Mouse (Mus musculus): ENCODE results near the gene Zfhx3. TPM values are rescaled to one million over a fixed set of nuclear protein-coding genes. Genes with fewer than 3 reads are reported as not detected.
A peak's percentile ranks its signal among the peaks of the same experiment; 100 is the strongest.

Zfhx3 gene
- polyA plus RNA-seq, 1 experiment from 2014 or later: 6.2 TPM

DNA sequence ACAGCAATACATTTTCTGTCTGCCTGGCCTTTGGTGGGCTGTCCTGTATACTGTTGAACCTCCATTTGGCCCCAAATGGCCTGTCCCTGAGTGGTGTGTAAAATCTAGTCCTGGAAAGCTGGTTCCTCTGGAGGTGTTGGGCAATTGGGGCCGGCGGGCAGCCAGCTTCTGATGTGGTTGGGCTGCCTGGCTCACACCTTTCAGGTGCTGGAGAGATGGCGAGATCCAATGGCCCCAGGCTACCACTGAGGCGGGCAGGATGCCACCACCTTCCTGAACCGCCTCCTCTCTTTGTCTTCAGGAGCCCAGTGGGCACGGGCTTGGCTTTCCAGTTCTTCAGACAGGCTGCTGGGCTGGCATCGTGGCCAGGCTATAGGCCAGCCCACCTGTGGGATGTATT, 803.1 kb downstream of the Zfhx3 start:
- H3K4me1 ChIP-seq: peaks cover 61% of the 10 kb centered on the region
- peaks cover 5% of the 10 kb centered on the region; the same call in 1 of the 2 replicates for H3K36me3 ChIP-seq
- no peak overlapping the region for H3K4me3 ChIP-seq
- H3K27me3 ChIP-seq (replicated peaks): no peaks in the 10 kb centered on the region
- WGBS: 85% methylated on average over 7 of the region's 7 CpGs
- H3K4me2 ChIP-seq: no peak overlapping the region
- H3K9me3 ChIP-seq: no peaks in the 10 kb centered on the region
- no peak for ATAC-seq (ENCODE audit: extremely low read depth, insufficient number of reproducible peaks, low FRiP score, low TSS enrichment)
- no peak overlapping the region for H3K27ac ChIP-seq (replicated peaks)
- no peak overlapping the region for H3K9ac ChIP-seq

DNA sequence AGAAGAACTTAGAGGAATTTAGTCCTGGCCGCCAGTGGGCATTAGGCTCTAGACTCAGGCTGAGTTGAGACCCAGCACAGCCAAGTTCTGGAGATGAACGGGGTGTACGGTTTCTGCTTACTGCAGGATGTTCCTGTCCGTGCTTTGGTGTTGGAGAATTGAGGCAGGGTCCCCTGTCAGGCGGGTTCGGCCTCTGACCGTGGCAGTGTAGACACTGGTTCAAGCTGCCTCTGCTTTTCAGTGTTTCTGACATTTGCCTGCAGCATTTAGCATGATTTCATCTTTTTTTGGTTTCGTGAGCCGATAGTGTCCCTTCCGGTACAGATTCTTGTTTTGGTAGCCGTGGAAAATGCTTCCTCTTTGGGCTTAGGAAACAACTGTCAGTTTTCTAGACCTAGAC, 805.7 kb downstream of the Zfhx3 start:
- peaks cover 54% of the 10 kb centered on the region for H3K4me1 ChIP-seq
- H3K27me3 ChIP-seq (replicated peaks): no peaks in the 10 kb centered on the region
- no peaks in the 10 kb centered on the region for H3K9me3 ChIP-seq
- H3K27ac ChIP-seq (replicated peaks): peak overlapping the region; percentile 57; the same call in 1 of the 2 replicates
- H3K4me3 ChIP-seq: no peak overlapping the region
- 57% methylated on average over 11 of the region's 11 CpGs for WGBS
- ATAC-seq (ENCODE audit: extremely low read depth, insufficient number of reproducible peaks, low FRiP score, low TSS enrichment): no peak
- H3K36me3 ChIP-seq: no peaks in the 10 kb centered on the region
- 0 out of 2 replicates have a peak overlapping the region, but pooled peaks have one; percentile 20 for H3K4me2 ChIP-seq
- H3K9ac ChIP-seq: no peak overlapping the region

DNA sequence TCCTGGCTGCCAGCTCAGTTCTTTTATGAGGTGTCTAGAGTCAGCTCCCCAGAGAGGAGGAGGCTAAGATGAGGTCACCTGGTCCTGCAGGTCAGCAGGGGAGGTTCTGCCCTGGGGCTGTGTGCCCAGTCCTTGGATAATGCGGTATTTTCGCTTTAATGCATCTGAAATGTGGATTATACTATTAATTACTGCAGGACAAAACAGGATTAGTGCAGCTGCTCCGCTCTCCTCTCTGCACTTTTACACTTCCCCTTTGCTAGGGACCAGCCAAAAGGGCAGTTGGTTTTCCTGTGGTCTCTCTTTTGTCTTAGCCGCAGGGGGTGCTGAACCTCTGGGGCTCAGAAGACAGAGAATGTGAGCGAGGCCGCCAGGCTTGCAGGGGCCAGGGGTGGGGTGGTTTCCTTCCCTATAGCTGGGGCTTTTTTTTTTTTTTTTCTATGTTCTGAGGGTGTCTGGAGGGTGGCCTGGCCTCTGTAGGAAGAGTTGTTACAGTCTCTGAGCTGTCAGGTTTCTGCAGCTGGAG, 806.5 kb downstream of the Zfhx3 start:
- peaks cover 46% of the 10 kb centered on the region for H3K4me1 ChIP-seq
- peak overlapping the region; percentile 67 for H3K9ac ChIP-seq
- no peak for ATAC-seq (ENCODE audit: extremely low read depth, insufficient number of reproducible peaks, low FRiP score, low TSS enrichment)
- H3K4me3 ChIP-seq: no peak overlapping the region
- H3K9me3 ChIP-seq: no peaks in the 10 kb centered on the region
- H3K27me3 ChIP-seq (replicated peaks): no peaks in the 10 kb centered on the region
- peak overlapping the region; percentile 57 for H3K27ac ChIP-seq (replicated peaks)
- no peaks in the 10 kb centered on the region for H3K36me3 ChIP-seq
- 23% methylated on average over 6 of the region's 6 CpGs for WGBS
- peak overlapping the region; percentile 38 for H3K4me2 ChIP-seq

DNA sequence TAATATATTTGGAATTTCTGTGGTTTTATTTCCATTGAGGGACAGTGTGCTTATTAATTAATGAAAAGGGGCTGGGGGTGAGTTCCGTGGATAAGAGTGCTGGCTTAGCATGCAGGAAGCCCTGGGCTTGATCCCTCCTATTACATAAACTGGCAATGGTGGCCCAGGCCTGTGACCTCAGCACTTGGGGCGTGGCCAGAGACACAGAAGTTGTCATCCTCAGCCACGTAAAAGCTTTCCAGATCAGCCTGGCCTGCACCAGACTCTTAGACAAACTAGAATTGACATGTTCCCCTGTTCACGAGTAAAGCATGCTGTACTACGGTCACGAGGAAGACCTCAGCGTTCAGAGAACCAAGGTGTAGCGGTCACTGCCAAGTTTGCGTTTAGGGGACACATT, 808.4 kb downstream of the Zfhx3 start:
- no peaks in the 10 kb centered on the region for H3K9me3 ChIP-seq
- no peak for ATAC-seq (ENCODE audit: extremely low read depth, insufficient number of reproducible peaks, low FRiP score, low TSS enrichment)
- no peaks in the 10 kb centered on the region for H3K27me3 ChIP-seq (replicated peaks)
- no peak overlapping the region for H3K27ac ChIP-seq (replicated peaks)
- no peak overlapping the region for H3K9ac ChIP-seq
- 81% methylated on average over 9 of the region's 9 CpGs for WGBS
- no peak overlapping the region for H3K4me2 ChIP-seq
- H3K36me3 ChIP-seq: no peaks in the 10 kb centered on the region
- peaks cover 48% of the 10 kb centered on the region for H3K4me1 ChIP-seq
- H3K4me3 ChIP-seq: no peak overlapping the region

DNA sequence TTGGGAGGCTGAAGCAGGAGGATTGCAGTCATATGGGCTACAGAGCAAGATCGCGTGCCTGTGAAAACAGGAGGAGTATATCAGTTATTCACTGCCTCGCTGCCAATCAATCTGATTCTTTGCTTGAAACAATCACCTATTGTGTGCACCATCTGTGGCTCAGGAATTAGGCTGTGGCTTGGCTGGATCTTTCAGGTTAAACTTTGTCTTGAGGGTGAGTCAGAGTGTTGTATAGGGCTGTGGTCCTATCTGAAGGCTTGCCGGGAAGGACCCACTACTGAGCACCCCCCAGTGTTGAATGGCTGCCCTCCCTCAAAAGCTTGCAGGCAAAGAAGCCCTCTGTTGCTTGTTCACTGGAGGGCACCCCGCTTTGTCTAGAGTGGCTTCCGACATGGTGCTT, 812.1 kb downstream of the Zfhx3 start:
- no peak for ATAC-seq (ENCODE audit: extremely low read depth, insufficient number of reproducible peaks, low FRiP score, low TSS enrichment)
- Histone ChIP-seq H3K27me3 (replicated peaks) (no peaks in the 10 kb centered on the region), H3K4me1 (peaks cover 30% of the 10 kb centered on the region), H3K4me2 (no peak overlapping the region), H3K9me3 (no peaks in the 10 kb centered on the region), H3K4me3 (no peak overlapping the region), H3K27ac (replicated peaks) (no peak overlapping the region), H3K9ac (no peak overlapping the region), H3K36me3 (no peaks in the 10 kb centered on the region)
- 83% methylated on average over 6 of the region's 6 CpGs for WGBS

DNA sequence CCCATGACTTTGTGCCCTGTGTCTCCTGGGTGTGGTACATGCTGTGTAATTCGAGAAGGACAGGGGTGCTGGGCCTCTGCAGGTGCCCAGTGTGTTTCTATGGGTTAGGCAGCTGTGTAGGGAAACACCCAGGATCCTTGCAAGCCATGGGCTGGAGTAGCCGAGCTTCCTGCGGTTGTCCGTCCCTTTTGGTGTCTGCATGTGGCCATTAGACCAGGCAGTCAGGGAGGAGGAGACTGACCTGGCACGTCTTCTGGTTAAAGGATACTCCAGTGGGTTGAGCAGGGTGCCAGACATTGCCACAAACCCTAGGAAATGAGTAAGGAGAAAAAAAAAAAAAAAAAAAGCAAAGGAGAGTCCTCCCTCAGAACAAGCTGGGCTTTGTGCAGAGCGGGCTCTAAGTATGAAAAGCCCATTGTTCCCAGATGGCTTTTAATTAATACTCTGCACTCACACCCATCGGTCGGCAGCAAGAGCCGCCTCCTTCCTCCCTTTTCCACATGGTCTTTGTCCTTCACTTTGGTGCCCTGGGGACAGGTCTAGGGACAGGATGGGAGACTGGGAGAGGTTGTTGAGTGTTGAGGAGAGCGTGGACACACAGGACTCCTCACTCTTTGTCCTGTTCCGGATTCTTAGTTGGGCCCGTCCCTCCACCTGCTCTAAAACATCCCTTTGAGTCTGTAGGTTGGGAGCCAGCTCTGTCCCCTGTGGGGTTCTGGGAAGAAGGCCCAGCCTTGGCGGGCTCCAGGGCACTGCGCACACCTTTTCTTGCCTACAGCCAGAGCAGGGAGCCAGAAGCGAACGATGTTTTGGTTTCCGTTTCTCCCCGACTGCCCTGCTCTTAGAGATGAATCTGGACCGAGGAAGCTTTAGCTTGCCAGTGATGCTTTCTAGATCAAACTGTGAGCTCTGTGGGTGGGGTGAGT, 813.2 kb downstream of the Zfhx3 start:
- WGBS: 68% methylated on average over 19 of the region's 19 CpGs
- Histone ChIP-seq H3K4me1 (peaks cover 32% of the 10 kb centered on the region), H3K4me2 (no peak overlapping the region), H3K9ac (no peak overlapping the region), H3K27ac (replicated peaks) (0 out of 2 replicates have a peak overlapping the region, but pooled peaks have one; percentile 2), H3K27me3 (replicated peaks) (no peaks in the 10 kb centered on the region), H3K36me3 (no peaks in the 10 kb centered on the region), H3K9me3 (no peaks in the 10 kb centered on the region), H3K4me3 (no peak overlapping the region)
- no peak for ATAC-seq (ENCODE audit: extremely low read depth, insufficient number of reproducible peaks, low FRiP score, low TSS enrichment)

DNA sequence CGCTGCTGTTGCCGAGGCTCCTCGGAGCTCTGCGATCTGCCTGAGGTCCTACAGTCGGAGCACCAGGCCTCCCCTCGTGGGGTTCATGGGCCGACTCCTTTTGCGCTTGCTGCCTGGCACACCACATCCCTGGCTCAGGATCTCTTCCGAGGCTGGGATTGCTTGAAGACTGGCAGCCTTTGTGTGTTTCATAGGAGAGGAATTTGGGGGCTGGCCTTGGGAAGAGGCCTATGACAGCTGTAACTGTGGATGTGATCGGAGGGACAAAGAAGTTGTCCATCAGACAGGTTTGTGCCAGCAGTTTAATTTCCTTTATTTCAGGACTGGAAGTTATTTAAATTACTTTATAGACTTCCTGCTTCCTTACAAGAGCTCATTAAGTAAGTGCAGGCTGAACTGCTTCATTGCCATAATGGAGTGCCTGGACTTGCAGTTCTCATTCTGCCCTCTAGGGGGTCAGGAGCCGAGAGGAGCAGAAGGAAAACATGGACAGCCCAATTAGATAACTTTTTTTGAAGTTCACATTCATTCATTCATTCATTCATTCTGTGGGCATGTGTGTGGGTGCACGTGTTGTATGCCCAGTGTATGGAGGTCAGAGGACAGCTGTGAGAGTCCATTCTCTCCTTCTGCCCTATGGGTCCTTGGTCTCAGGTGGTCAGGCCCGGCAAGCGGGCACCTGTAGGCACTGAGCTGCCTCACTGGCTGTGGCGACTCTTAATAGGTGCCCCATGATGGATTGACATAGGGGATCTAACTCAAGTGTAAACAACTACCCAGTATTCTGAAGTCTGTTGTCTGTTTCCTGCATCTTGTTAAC, 817.3 kb downstream of the Zfhx3 start:
- peak overlapping the region; percentile 59 for H3K27ac ChIP-seq (replicated peaks)
- no peak overlapping the region for H3K9ac ChIP-seq

DNA sequence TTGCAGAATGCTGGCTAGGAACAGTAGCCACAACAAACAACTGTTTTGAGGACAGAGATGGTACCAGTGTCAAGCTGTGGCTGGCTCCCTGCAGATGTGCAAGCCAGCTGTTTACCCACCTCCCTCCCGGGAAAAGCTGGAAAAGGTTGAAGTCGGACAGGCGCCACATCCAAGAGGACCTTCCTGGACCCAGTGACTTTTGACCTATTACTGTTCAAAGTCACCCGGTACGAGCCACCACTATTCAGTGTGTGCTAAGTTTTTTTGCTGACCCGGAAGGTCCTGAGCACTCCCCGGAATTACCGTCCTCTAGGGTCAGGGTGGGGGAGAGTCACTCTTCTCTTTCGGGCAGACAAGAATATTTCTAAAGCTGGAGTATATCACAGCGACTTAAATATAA, 818.3 kb downstream of the Zfhx3 start:
- Histone ChIP-seq H3K27ac (replicated peaks) (no peak overlapping the region), H3K4me2 (no peak overlapping the region), H3K36me3 (no peaks in the 10 kb centered on the region), H3K4me3 (no peak overlapping the region), H3K4me1 (peaks cover 62% of the 10 kb centered on the region), H3K9ac (no peak overlapping the region), H3K27me3 (replicated peaks) (no peaks in the 10 kb centered on the region), H3K9me3 (no peaks in the 10 kb centered on the region)
- no peak for ATAC-seq (ENCODE audit: extremely low read depth, insufficient number of reproducible peaks, low FRiP score, low TSS enrichment)
- WGBS: 69% methylated on average over 10 of the region's 10 CpGs

More for the DNA sequence above, 817.3 kb downstream of the Zfhx3 start:
- H3K27me3 ChIP-seq (replicated peaks): no peaks in the 10 kb centered on the region
- no peak overlapping the region for H3K4me3 ChIP-seq
- WGBS: 59% methylated on average over 15 of the region's 15 CpGs
- no peaks in the 10 kb centered on the region for H3K9me3 ChIP-seq
- H3K4me1 ChIP-seq: peaks cover 62% of the 10 kb centered on the region
- H3K4me2 ChIP-seq: no peak overlapping the region
- ATAC-seq (ENCODE audit: extremely low read depth, insufficient number of reproducible peaks, low FRiP score, low TSS enrichment): no peak
- H3K36me3 ChIP-seq: no peaks in the 10 kb centered on the region

DNA sequence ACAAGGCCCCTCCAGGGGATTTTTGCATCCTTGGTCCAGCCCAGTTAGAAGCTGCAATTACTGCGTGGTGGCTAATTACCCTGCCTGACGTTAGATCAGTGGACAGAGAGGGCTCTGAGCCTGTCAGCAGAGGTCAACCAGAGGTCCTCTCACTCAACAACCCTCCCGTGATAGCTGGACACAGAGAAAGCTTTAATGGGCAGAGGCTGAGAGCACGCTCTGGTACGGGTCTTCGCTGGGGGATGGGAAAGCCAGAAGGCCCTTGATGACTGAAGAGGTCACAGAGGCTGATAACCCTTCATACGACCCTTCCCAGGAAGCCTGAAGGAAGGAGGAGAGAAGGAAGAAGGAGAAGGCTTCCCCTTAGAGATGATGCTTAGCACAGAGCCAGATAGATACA, 820.1 kb downstream of the Zfhx3 start:
- no peak overlapping the region for H3K27ac ChIP-seq (replicated peaks)
- no peak overlapping the region for H3K4me3 ChIP-seq
- peaks cover 69% of the 10 kb centered on the region for H3K4me1 ChIP-seq
- peak overlapping the region; percentile 24; the same call in 1 of the 2 replicates for H3K9ac ChIP-seq
- no peaks in the 10 kb centered on the region for H3K36me3 ChIP-seq
- no peak for ATAC-seq (ENCODE audit: extremely low read depth, insufficient number of reproducible peaks, low FRiP score, low TSS enrichment)
- WGBS: 13% methylated on average over 7 of the region's 7 CpGs
- no peaks in the 10 kb centered on the region for H3K27me3 ChIP-seq (replicated peaks)
- H3K4me2 ChIP-seq: no peak overlapping the region; the same call in 1 of the 2 replicates
- no peaks in the 10 kb centered on the region for H3K9me3 ChIP-seq

DNA sequence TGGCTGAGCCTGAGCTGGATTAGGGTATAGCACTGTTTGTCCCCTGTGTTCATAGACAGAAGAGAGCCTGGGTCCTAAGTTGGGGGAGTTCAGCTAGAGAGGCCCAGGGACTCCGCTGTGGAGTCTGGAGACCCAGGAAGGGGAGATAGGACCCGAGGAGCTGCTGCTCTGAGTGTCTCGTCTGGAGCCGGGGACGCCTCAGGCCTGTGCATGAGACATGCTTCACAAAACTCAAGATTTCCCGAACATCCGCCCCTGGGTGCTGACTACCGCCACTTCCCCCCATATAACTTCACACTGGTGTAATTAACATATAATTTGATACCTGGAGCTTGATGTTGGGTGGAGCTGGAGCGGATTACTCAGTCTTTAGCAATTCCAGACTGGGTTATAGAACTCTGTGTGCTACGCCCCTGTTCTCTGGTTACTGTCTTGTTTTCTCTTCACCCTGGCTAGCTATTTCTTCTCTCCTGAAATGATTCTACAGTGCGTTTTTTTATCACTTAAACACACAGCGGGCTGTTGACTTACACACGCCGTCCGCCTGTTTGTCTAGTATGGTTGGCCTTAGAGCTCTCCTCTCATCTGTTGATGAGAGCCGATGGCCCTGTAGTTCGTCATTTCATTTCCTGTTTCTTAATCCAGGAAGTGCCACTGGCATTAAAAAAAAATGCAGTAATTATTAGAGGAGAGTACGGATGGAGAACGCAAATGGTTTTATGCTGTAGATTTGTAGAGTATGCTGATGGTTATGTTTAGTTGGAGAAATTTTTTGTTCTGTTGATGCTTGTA, 822.2 kb downstream of the Zfhx3 start:
- H3K4me1 ChIP-seq: peaks cover 62% of the 10 kb centered on the region
- 0 out of 2 replicates have a peak overlapping the region, but pooled peaks have one; percentile 23 for H3K4me2 ChIP-seq
- no peaks in the 10 kb centered on the region for H3K36me3 ChIP-seq
- H3K27me3 ChIP-seq (replicated peaks): no peaks in the 10 kb centered on the region
- peak overlapping the region; percentile 21 for H3K9ac ChIP-seq
- no peak overlapping the region for H3K4me3 ChIP-seq
- ATAC-seq (ENCODE audit: extremely low read depth, insufficient number of reproducible peaks, low FRiP score, low TSS enrichment): no peak
- 50% methylated on average over 19 of the region's 19 CpGs for WGBS
- H3K9me3 ChIP-seq: no peaks in the 10 kb centered on the region
- H3K27ac ChIP-seq (replicated peaks): peak overlapping the region; percentile 48
